Mouse (Mus musculus) thymus, adult 2 months (tissue): ENCODE measurements around the gene Kri1.

ENCODE experiments used
- CTCF ChIP-seq: fragments of 200-500 bp; IDR thresholded peaks from 2 replicates; pipeline ENCODE4 v1.5.1; 2012; ENCODE audit warnings: mild to moderate bottlenecking, control low read depth, low read length, moderate library complexity, borderline replicate concordance; ENCODE audit not compliant: control insufficient read depth, poor library complexity, insufficient read depth; ENCODE audit errors: extremely low read depth
- POLR2A ChIP-seq: fragments of 200-500 bp; IDR thresholded peaks from 2 replicates; pipeline ENCODE4 v1.6.1; 2012; ENCODE audit warnings: mild to moderate bottlenecking, low read length, control low read depth, moderate library complexity; ENCODE audit not compliant: control insufficient read depth, poor library complexity, insufficient read depth; ENCODE audit errors: extremely low read depth

- TF ChIP-seq POLR2A = no peak
- no peak for TF ChIP-seq CTCF
Observed at GRCm38 (mm10) chr9:21329041-21329440, 41.3 kb upstream of the Kri1 start.
